Mouse (Mus musculus): ENCODE results near the gene Apom. TPM values are rescaled to one million over a fixed set of nuclear protein-coding genes. Genes with fewer than 3 reads are reported as not detected.

Apom gene
- polyA plus RNA-seq, 1 experiment from 2014 or later: 1.5 TPM

DNA sequence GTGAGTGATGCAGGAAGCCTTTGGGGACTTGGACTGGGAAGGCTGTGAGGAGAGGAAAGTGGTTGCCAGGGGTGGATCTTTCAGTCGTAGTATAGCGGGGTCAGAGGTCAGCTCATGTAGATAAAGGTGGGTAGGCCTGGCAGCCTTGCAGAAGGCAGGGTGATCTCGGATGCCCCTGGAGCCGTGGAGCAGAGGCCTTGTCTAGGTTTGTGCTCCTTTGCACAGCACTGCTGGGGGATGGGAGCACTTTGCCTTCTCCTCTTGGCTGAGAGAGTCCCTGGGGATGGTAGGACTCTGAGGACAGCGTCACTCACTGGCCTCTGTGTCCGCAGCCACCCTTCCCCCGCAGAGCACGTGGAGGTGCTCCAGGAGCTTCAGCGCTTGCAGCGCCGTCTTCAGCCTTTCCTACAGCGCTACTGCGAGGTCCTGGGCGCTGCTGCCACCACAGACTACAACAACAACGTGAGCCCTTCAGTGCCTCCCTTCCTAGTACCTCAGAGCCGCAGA, 8.7 kb upstream of the Apom start:
- 87% methylated on average over 16 of the region's 16 CpGs for WGBS
- Histone ChIP-seq H3K9me3 (ENCODE audit: control insufficient read depth, low read length) (no peaks in the 10 kb centered on the region; the same call in 1 of the 2 replicates), H3K27me3 (ENCODE audit: control insufficient read depth, insufficient read depth, low read length) (no peaks in the 10 kb centered on the region), H3K27ac (replicated peaks; ENCODE audit: low read depth, low read length) (no peak overlapping the region), H3K4me2 (ENCODE audit: low read depth, severe bottlenecking) (no peak overlapping the region), H3K4me1 (ENCODE audit: control insufficient read depth, insufficient read depth, low read length) (peaks cover 8% of the 10 kb centered on the region), H3K9ac (ENCODE audit: low read length) (no peak overlapping the region), H3K36me3 (ENCODE audit: control insufficient read depth, insufficient read depth, low read length) (peaks cover 65% of the 10 kb centered on the region), H3K4me3 (ENCODE audit: low read depth, low read length) (no peak overlapping the region)
- no peak for DNase-seq (ENCODE audit: low spot score)
- ATAC-seq (ENCODE audit: insufficient number of reproducible peaks, low FRiP score, low TSS enrichment, low read depth): no peak

DNA sequence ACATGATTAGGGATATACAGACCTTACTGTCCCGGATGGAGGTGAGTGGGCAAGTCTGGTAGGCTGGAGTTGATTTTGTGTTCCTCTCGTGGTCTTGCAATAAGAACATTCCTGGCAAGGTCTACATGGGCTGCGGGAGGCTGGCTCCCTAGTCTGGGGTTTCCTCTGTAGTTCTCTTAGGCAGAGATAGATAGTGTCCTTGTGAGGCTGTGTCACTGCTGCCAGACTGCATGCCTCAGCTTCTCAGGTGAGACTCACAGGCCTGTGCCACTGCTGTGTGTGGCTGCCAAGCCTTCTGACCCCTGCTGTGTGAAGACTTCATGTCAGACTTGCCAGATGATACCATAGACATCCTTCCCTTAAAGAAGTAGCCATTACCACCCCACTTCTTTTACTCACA, 7.4 kb upstream of the Apom start:
- Histone ChIP-seq H3K27ac (replicated peaks; ENCODE audit: low read depth, low read length) (no peak overlapping the region), H3K4me1 (ENCODE audit: control insufficient read depth, insufficient read depth, low read length) (peaks cover 8% of the 10 kb centered on the region), H3K27me3 (ENCODE audit: control insufficient read depth, insufficient read depth, low read length) (no peaks in the 10 kb centered on the region), H3K4me2 (ENCODE audit: low read depth, severe bottlenecking) (no peak overlapping the region), H3K36me3 (ENCODE audit: control insufficient read depth, insufficient read depth, low read length) (peaks cover 52% of the 10 kb centered on the region), H3K9me3 (ENCODE audit: control insufficient read depth, low read length) (no peaks in the 10 kb centered on the region; the same call in 1 of the 2 replicates), H3K4me3 (ENCODE audit: low read depth, low read length) (no peak overlapping the region), H3K9ac (ENCODE audit: low read length) (no peak overlapping the region)
- ATAC-seq (ENCODE audit: insufficient number of reproducible peaks, low FRiP score, low TSS enrichment, low read depth): no peak
- WGBS: 93% methylated on average over 3 of the region's 3 CpGs
- DNase-seq (ENCODE audit: low spot score): no peak

DNA sequence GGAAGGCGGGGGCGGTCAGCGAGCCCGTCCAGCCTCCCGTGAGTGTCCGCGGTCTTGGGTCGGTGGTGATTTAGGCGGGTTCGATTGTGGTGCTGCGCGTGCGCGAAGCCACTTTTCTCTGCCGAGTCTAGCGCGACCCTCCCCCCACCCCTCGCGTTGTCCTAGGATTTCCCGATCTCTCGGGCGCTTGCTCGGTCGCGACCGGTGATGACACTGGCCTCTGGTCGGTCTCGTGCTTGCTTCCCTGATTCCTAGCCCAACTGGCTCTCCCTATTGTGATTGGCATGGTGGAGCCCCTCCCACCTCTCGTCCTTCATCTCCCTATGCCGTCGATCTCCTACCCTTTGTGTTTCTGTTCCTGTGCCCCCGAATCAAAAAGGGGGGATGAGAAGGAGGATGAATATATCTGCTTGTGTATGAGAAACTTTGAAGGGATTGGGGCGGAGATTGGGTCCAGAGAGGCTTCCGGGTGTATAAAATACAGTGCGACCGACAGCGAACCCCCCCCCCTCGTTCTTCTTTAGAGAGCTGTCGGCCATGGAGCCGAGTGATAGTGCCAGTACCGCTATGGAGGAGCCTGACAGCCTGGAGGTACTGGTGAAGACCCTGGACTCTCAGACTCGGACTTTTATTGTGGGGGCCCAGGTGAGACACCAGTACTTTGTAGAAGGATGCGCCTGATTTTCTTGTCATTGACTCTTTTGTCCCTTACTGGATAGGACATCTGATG, 3.9 kb upstream of the Apom start:
- Histone ChIP-seq H3K9ac (ENCODE audit: low read length) (peak overlapping the region; percentile 64), H3K36me3 (ENCODE audit: control insufficient read depth, insufficient read depth, low read length) (peaks cover 22% of the 10 kb centered on the region), H3K27ac (replicated peaks; ENCODE audit: low read depth, low read length) (peak overlapping the region; percentile 81), H3K27me3 (ENCODE audit: control insufficient read depth, insufficient read depth, low read length) (no peaks in the 10 kb centered on the region), H3K4me3 (ENCODE audit: low read depth, low read length) (peak overlapping the region; percentile 62), H3K4me1 (ENCODE audit: control insufficient read depth, insufficient read depth, low read length) (peaks cover 8% of the 10 kb centered on the region), H3K4me2 (ENCODE audit: low read depth, severe bottlenecking) (peak overlapping the region; percentile 62), H3K9me3 (ENCODE audit: control insufficient read depth, low read length) (no peaks in the 10 kb centered on the region)
- WGBS: under 1% methylated on average over 40 of the region's 43 CpGs
- DNase-seq (ENCODE audit: low spot score): no peak
- ATAC-seq (ENCODE audit: insufficient number of reproducible peaks, low FRiP score, low TSS enrichment, low read depth): peak; percentile 61; the same call in 1 of the 2 replicates

DNA sequence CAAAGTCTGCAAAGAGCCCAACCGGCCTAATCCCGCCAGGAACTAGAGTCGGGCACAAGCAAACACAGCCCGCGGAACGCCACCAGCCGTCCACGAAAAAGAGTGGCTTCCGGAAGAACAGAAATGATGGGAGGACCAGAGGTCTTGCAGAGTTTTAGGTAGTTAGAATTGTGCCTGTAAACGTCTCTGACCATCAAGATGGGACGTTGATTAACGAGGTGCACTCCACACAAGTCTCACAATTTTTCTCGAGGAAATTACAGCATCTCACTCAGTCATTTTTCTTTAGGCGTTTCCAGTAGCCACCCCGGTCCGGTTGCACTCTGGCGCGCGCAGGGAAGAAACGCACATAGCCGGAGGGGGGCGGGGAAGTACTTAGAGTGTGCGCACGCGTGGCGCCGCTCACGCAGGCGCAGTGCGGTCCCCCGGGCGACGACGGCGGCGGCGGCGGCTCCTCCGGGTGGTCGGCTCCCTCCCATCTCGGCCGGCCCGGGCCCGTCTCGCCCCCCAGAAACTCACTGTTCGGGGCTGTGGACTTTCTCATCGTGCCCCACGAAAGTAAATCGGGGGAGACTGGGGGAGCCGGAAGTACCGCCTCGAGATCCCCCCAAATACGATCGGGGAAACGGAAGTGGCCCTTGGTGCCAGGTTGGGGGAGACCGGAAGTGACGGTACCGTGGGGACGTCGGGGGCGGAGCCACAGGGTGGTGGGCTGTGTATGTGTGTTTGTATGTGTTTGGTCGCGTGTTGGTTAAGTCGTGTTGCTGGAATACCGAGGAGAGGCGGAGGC, 3.1 kb upstream of the Apom start, which contains the start of gene Bag6:
Bag6 (plus strand) TSS at position 378 of the 790 bp plus-strand sequence.
- Histone ChIP-seq H3K9ac (ENCODE audit: low read length) (peak within 1 kb of the TSS; percentile 64), H3K36me3 (ENCODE audit: control insufficient read depth, insufficient read depth, low read length) (peaks cover 14% of the 10 kb centered on the region), H3K9me3 (ENCODE audit: control insufficient read depth, low read length) (no peaks in the 10 kb centered on the region), H3K4me3 (ENCODE audit: low read depth, low read length) (peak within 1 kb of the TSS; percentile 62), H3K27me3 (ENCODE audit: control insufficient read depth, insufficient read depth, low read length) (no peaks in the 10 kb centered on the region), H3K4me2 (ENCODE audit: low read depth, severe bottlenecking) (peak within 1 kb of the TSS; percentile 62), H3K4me1 (ENCODE audit: control insufficient read depth, insufficient read depth, low read length) (peaks cover 8% of the 10 kb centered on the region), H3K27ac (replicated peaks; ENCODE audit: low read depth, low read length) (peak within 1 kb of the TSS; percentile 81)
- DNase-seq (ENCODE audit: low spot score): peak; percentile 96
- under 1% methylated on average over 66 of the region's 66 CpGs for WGBS
- peak; percentile 90 for ATAC-seq (ENCODE audit: insufficient number of reproducible peaks, low FRiP score, low TSS enrichment, low read depth)

DNA sequence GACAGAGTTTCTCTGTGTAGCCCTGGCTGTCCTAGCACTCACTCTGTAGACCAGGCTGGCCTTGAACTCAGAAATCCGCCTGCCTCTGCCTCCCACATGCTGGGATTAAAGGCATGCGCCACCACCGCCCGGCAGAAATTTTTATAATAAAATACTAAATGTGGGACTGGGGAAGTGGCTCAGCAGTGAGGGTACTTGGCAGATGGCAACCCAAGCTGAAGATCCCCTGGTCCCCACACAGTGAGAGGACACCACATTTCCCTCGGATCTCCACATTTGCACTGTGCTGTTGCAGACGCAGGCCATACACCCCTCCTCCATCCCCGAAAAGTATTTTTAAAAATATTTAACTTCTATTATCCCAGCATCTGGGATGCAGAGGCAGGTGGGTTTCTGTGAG, 1.7 kb upstream of the Apom start:
- Histone ChIP-seq H3K27me3 (ENCODE audit: control insufficient read depth, insufficient read depth, low read length) (no peaks in the 10 kb centered on the region), H3K9me3 (ENCODE audit: control insufficient read depth, low read length) (no peaks in the 10 kb centered on the region), H3K4me3 (ENCODE audit: low read depth, low read length) (no peak overlapping the region), H3K9ac (ENCODE audit: low read length) (no peak overlapping the region), H3K36me3 (ENCODE audit: control insufficient read depth, insufficient read depth, low read length) (peaks cover 2% of the 10 kb centered on the region; the same call in 1 of the 2 replicates), H3K4me1 (ENCODE audit: control insufficient read depth, insufficient read depth, low read length) (peaks cover 8% of the 10 kb centered on the region), H3K27ac (replicated peaks; ENCODE audit: low read depth, low read length) (no peak overlapping the region), H3K4me2 (ENCODE audit: low read depth, severe bottlenecking) (no peak overlapping the region)
- DNase-seq (ENCODE audit: low spot score) (no peak), ATAC-seq (ENCODE audit: insufficient number of reproducible peaks, low FRiP score, low TSS enrichment, low read depth) (no peak)
- 94% methylated on average over 7 of the region's 7 CpGs for WGBS

DNA sequence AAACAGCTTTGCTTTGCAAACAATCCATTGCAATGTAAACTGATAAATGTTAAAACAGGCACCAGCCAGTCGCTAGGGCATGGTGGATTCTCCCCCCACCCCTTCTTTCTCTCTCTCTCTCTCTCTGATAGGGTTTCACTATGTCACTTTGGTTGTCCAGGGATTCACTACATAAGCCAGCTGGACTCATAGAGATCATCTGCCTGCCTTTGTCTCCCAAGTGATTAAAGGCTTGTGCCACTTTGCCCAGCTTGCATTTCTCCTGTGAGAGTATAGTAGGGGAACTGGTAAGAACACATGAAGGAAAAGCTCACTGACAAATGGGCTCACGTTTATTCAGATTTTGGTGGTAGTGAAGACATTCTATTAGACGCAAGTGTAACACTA, 317 bp upstream of the Apom start:
- WGBS: 88% methylated on average over 3 of the region's 3 CpGs
- no peak overlapping the region for H3K27ac ChIP-seq (replicated peaks; ENCODE audit: low read depth, low read length)
- no peaks in the 10 kb centered on the region for H3K27me3 ChIP-seq (ENCODE audit: control insufficient read depth, insufficient read depth, low read length)
- no peaks in the 10 kb centered on the region for H3K9me3 ChIP-seq (ENCODE audit: control insufficient read depth, low read length)
- no peak for DNase-seq (ENCODE audit: low spot score)
- no peak overlapping the region for H3K4me3 ChIP-seq (ENCODE audit: low read depth, low read length)
- H3K4me2 ChIP-seq (ENCODE audit: low read depth, severe bottlenecking): no peak overlapping the region
- peaks cover 9% of the 10 kb centered on the region for H3K4me1 ChIP-seq (ENCODE audit: control insufficient read depth, insufficient read depth, low read length)
- H3K9ac ChIP-seq (ENCODE audit: low read length): no peak overlapping the region
- no peak for ATAC-seq (ENCODE audit: insufficient number of reproducible peaks, low FRiP score, low TSS enrichment, low read depth)
- no peaks in the 10 kb centered on the region for H3K36me3 ChIP-seq (ENCODE audit: control insufficient read depth, insufficient read depth, low read length)

DNA sequence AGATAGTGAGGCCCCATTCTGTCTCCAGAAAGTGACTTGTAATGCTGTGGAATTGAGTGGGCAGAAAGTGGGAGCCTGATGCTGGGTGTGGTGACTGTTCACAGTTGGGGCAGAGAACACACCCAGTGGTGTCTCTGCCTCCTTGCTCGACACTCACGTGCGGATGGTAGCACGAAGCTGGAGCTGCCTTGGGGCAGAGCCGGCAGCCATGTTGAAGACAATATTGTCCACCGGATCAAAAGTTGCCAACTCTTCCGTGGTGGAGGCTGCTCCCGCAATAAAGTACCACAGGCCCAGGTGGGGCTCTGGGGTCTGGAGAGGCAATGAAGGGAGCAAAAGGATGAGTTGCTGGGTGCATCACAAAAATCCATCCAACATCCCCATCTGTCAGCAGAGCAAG, 812 bp downstream of the Apom start:
- no peak overlapping the region for H3K27ac ChIP-seq (replicated peaks; ENCODE audit: low read depth, low read length)
- DNase-seq (ENCODE audit: low spot score) (no peak), ATAC-seq (ENCODE audit: insufficient number of reproducible peaks, low FRiP score, low TSS enrichment, low read depth) (no peak)
- no peaks in the 10 kb centered on the region for H3K36me3 ChIP-seq (ENCODE audit: control insufficient read depth, insufficient read depth, low read length)
- WGBS: 86% methylated on average over 8 of the region's 8 CpGs
- 0 out of 2 replicates have a peak, but pooled peaks cover 8% of the 10 kb centered on the region for H3K4me1 ChIP-seq (ENCODE audit: control insufficient read depth, insufficient read depth, low read length)
- H3K9me3 ChIP-seq (ENCODE audit: control insufficient read depth, low read length): no peaks in the 10 kb centered on the region
- no peak overlapping the region for H3K4me2 ChIP-seq (ENCODE audit: low read depth, severe bottlenecking)
- H3K4me3 ChIP-seq (ENCODE audit: low read depth, low read length): no peak overlapping the region
- no peaks in the 10 kb centered on the region for H3K27me3 ChIP-seq (ENCODE audit: control insufficient read depth, insufficient read depth, low read length)
- no peak overlapping the region for H3K9ac ChIP-seq (ENCODE audit: low read length)

DNA sequence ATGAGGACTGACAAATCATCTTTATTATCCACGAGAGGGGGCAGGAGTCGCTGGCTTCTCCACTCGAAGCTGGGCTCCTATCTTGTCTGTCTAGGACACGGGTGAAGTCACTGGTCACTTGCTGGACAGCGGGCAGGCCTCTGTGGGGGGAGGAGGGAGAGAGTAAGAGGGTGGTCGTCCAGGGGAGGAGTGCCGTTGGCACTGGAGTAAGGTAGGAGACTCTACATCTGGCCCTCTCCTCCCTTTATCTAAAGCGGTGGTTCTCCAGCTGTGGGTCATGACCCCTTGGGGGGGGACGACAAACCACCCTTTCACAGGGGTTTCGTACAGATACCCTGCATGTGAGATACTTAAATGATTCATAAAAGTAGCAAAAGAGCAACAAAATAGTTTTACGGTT, 2.9 kb downstream of the Apom start:
- Histone ChIP-seq H3K27me3 (ENCODE audit: control insufficient read depth, insufficient read depth, low read length) (no peaks in the 10 kb centered on the region), H3K4me1 (ENCODE audit: control insufficient read depth, insufficient read depth, low read length) (peaks cover 12% of the 10 kb centered on the region; the same call in 1 of the 2 replicates), H3K27ac (replicated peaks; ENCODE audit: low read depth, low read length) (no peak overlapping the region), H3K9me3 (ENCODE audit: control insufficient read depth, low read length) (no peaks in the 10 kb centered on the region), H3K36me3 (ENCODE audit: control insufficient read depth, insufficient read depth, low read length) (0 out of 2 replicates have a peak, but pooled peaks cover 3% of the 10 kb centered on the region), H3K9ac (ENCODE audit: low read length) (no peak overlapping the region), H3K4me3 (ENCODE audit: low read depth, low read length) (no peak overlapping the region), H3K4me2 (ENCODE audit: low read depth, severe bottlenecking) (no peak overlapping the region)
- WGBS: 78% methylated on average over 11 of the region's 11 CpGs
- ATAC-seq (ENCODE audit: insufficient number of reproducible peaks, low FRiP score, low TSS enrichment, low read depth) (no peak), DNase-seq (ENCODE audit: low spot score) (no peak)
